ENCODE assay signal across 1 mouse cellular context in genomic region chr11:116226414-116226813, GRCm38 (mm10).
A peak's percentile ranks its signal among the peaks of the same experiment; 100 is the strongest.
TF ChIP-seq lines count a peak whose summit lies in the region.

No protein-coding gene starts in this region.

TF ChIP-seq in CH12.LX, 34 proteins besides CTCF, POLR2A, EP300 and RAD21 (continued from another document):
- TF ChIP-seq MAX (IDR thresholded peaks at IDR 0.05; ENCODE audit: low read length) = peak; percentile 76
- TF ChIP-seq CHD1 (IDR thresholded peaks at IDR 0.05; ENCODE audit: low read depth, low read length) = no peak
- no peak for TF ChIP-seq E2F4 (IDR thresholded peaks at IDR 0.05; ENCODE audit: insufficient replicate concordance, low read depth, low read length)
- peak; percentile 57 for TF ChIP-seq TCF12 (IDR thresholded peaks at IDR 0.05; ENCODE audit: low read depth, low read length)
- peak; percentile 78; the same call in 1 of the 2 replicates for TF ChIP-seq NELFE (IDR thresholded peaks at IDR 0.05; ENCODE audit: low read depth, low read length)
- TF ChIP-seq ZMIZ1 (IDR thresholded peaks at IDR 0.05; ENCODE audit: low read depth, low read length) = no peak
- no peak for TF ChIP-seq MAFK (IDR thresholded peaks at IDR 0.05; ENCODE audit: insufficient replicate concordance, low read length)
